Mouse (Mus musculus): ENCODE data around the gene Hspa5. TPM values are rescaled to one million over a fixed set of nuclear protein-coding genes. Genes with fewer than 3 reads are reported as not detected.
A peak's percentile ranks its signal among the peaks of the same experiment; 100 is the strongest.

The Hspa5 gene
- polyA plus RNA-seq (2012; rRNA removed) = 361 and 367 TPM in 2 replicates

DNA sequence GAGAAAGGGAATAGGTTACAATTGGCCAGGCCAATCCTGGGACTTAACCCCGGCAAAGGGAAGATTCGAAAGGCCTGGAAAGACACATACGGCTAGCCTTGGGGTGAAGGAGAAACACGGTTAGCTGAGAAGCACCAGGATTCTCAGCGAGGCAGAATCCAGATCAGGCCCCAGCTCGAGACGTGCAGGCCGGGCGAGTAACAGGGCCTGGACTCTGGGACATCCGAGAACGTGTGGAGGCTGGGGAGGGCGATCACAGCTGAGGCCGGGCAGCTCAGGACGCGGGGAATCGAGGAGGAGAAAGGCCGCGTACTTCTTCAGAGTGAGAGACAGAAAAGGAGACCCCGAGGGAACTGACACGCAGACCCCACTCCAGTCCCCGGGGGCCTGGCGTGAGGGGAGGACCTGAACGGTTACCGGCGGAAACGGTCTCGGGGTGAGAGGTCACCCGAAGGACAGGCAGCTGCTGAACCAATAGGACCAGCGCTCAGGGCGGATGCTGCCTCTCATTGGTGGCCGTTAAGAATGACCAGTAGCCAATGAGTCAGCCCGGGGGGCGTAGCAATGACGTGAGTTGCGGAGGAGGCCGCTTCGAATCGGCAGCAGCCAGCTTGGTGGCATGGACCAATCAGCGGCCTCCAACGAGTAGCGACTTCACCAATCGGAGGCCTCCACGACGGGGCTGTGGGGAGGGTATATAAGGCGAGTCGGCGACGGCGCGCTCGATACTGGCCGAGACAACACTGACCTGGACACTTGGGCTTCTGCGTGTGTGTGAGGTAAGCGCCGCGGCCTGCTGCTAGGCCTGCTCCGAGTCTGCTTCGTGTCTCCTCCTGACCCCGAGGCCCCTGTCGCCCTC lies at the start of gene Hspa5:
Hspa5 (plus strand) TSS at position 603 of the 859 bp plus-strand sequence.
- peak; percentile 100 for DNase-seq (ENCODE audit: low read depth)
- TF ChIP-seq POLR2A (IDR thresholded peaks at IDR 0.05; ENCODE audit: borderline replicate concordance, extremely low read depth, insufficient read depth, insufficient read length, poor library complexity, severe bottlenecking) = peak; percentile 98; the same call in 1 of the 2 replicates
- no peak for TF ChIP-seq CTCF (IDR thresholded peaks at IDR 0.05; ENCODE audit: borderline replicate concordance, extremely low read depth, insufficient read depth, insufficient read length)

DNA sequence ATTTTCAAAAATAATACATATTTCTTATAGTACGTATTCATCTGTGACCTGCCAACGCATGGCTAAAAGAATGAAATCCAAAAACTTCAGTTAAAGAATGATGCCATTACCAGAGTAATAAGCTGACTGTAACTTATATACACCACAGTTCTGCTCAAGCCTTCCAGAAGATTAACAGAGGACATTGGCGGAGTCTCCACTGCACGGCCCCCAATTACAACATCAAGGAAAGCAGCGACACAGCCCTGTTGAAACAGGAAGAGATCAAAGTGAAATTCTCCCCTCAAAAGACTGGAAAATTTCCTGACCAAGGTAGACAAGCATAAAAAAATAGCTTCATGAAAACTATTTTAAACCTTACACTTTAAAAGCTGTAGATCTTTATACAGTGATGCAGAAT lies 46.5 kb upstream of the Hspa5 start:
- no peak for DNase-seq (ENCODE audit: low read depth)
- TF ChIP-seq POLR2A (IDR thresholded peaks at IDR 0.05; ENCODE audit: borderline replicate concordance, extremely low read depth, insufficient read depth, insufficient read length, poor library complexity, severe bottlenecking) (no peak), CTCF (IDR thresholded peaks at IDR 0.05; ENCODE audit: borderline replicate concordance, extremely low read depth, insufficient read depth, insufficient read length) (no peak)

DNA sequence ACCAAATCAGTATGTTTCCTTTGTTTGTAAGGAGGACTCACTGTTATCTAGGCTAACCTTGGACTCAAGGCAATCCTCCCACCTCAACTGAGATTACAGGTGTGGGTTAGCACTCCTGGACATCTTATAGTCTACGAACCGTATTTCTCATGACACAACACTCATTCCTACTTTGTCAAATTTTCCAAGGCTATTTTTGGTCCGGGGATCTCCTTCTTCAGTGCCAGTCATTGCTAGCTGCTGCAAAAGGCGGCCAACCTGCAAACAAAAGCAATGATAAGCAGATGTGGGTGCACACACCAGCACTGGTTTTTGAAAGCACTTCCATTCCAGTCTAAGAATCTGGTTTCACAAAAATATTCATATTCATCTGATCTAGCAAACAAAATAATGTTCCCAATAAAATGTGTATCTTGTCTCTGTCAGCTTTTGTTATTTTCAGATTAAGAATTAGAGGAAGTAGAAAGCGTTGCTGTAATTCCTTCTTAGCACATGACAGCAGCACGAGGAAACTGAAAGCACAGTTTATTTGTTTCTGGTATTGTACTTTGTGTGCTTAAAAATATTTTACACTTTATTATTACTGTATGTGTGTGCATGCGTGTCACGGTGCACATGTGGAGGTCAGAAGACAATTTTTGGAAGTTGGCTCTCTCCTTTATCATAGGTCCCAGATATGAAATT lies 44.6 kb upstream of the Hspa5 start:
- TF ChIP-seq POLR2A (IDR thresholded peaks at IDR 0.05; ENCODE audit: borderline replicate concordance, extremely low read depth, insufficient read depth, insufficient read length, poor library complexity, severe bottlenecking) (no peak), CTCF (IDR thresholded peaks at IDR 0.05; ENCODE audit: borderline replicate concordance, extremely low read depth, insufficient read depth, insufficient read length) (no peak)
- no peak for DNase-seq (ENCODE audit: low read depth)

DNA sequence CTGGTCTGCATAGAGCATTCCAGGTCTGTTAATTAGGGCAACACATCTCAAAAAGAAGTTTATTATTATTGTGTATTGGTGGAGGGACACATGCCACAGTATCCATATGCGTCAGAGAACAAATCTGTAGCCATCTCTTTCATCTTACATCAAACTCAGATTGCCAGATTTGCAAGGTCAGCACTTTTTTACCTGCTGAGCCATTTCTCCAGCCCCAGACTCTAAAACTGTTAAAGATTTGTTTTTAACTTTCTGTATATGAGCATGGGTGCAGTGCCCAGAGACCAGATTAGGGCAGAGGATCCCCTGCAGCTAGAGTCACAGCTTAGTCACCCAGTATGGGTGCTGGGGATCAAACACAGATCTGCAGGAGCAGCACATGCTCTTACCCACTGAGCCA lies 35.1 kb upstream of the Hspa5 start:
- no peak for DNase-seq (ENCODE audit: low read depth)
- TF ChIP-seq POLR2A (IDR thresholded peaks at IDR 0.05; ENCODE audit: borderline replicate concordance, extremely low read depth, insufficient read depth, insufficient read length, poor library complexity, severe bottlenecking) = no peak
- TF ChIP-seq CTCF (IDR thresholded peaks at IDR 0.05; ENCODE audit: borderline replicate concordance, extremely low read depth, insufficient read depth, insufficient read length) = no peak

DNA sequence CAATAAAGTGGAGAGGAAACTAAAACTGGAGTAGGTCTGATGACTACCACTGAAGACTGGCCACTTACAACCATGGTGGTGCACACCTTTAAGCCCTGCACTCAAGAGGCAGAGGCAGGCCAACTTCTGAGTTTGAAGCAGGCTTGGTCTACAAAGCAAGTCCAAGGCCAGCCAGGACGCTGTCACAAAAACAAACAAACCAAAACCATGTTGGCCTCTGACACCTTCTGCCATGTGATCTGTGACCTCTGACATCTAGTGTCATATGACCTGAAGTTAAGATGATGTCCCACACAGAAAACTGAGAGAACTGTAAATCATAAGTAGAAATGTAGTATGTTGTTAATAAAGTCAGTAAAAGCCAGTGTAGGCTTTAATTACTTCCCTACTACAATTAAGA lies 33.9 kb upstream of the Hspa5 start:
- TF ChIP-seq CTCF (IDR thresholded peaks at IDR 0.05; ENCODE audit: borderline replicate concordance, extremely low read depth, insufficient read depth, insufficient read length) = no peak
- no peak for TF ChIP-seq POLR2A (IDR thresholded peaks at IDR 0.05; ENCODE audit: borderline replicate concordance, extremely low read depth, insufficient read depth, insufficient read length, poor library complexity, severe bottlenecking)
- DNase-seq (ENCODE audit: low read depth) = no peak

DNA sequence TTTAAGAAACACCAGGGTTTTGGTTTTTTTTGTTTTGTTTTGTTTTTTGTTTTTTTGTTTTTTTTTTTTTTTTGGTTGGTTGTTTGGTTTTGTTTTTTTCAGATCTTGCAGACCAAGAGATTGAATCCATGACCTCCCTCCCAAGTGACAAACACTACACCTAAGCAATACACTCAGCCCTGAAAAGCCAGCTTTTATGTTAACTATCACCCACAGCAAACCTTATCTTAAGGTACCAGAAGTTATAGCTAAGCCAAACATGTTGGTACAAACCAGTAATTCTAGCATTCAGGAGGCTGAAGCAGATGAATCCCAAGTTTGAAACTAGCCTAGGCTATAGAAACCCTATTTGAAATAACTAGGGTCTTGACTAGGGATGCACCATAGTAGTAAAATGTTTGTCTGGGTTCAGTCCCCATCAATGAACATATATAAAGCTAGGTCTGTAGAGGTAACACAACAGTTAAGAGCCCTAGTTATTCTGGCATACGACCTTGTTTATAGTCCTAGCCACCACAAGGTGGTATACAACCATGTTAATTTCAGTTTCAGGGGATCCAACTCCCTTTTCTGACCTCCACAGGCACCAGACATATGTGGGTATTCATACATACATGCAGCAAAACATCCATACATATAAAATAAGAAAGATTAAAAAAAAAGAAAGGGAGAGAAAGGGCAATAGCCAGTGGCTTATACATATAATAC lies 31.9 kb upstream of the Hspa5 start:
- DNase-seq (ENCODE audit: low read depth) = no peak
- TF ChIP-seq CTCF (IDR thresholded peaks at IDR 0.05; ENCODE audit: borderline replicate concordance, extremely low read depth, insufficient read depth, insufficient read length) (no peak), POLR2A (IDR thresholded peaks at IDR 0.05; ENCODE audit: borderline replicate concordance, extremely low read depth, insufficient read depth, insufficient read length, poor library complexity, severe bottlenecking) (no peak)

DNA sequence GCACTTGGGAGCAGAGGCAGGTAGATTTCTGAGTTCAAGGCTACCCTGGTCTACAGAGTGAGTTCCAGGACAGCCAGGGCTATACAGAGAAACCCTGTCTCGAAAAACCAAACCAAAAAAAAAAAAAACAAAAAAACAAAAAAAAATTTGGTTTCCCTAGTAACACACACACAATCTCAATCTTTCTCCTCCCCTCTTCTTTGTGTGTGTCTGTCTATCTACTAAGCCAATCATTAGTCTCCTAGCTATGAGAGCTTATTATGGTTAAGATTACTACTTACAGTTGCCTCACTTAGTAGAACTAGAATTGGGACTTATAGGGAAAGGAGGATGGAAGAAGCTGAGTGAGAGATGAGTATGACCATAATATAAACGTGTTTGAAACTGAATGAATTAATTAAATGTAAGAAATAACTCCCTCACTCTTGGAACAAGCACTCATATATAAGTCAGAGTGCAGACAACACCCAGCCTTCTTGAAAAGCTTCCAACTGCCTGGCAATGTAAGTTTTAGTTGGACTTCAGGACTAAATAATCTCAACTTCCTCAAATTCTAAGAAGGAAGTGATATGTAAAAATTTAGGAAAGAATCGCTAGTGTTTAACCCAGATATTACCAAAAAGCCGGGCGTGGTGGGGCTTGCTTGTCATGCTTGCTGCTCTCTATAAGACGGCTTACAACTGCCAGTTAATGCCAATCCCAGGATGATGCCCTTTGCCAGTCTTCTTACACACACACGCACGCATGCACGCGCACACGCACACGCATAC lies 30.2 kb upstream of the Hspa5 start:
- no peak for TF ChIP-seq POLR2A (IDR thresholded peaks at IDR 0.05; ENCODE audit: borderline replicate concordance, extremely low read depth, insufficient read depth, insufficient read length, poor library complexity, severe bottlenecking)
- no peak for TF ChIP-seq CTCF (IDR thresholded peaks at IDR 0.05; ENCODE audit: borderline replicate concordance, extremely low read depth, insufficient read depth, insufficient read length)

DNA sequence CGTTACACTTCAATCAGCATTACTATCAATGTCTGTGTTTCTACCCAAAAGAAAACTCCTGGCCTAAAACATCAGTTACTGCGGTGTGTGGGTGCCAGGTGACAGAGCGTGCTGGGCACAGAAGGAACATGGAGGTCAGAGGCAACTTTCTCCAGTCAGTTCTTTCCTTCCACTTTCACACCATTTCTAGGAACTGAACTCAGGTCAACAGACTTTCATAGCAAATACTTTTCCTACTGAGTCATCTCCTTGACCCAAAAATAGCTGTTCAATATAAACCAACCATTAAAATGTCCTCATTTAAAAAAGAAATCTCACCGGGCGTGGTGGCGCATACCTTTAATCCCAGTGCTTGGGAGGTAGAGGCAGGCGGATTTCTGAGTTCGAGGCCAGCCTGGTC lies 29.1 kb upstream of the Hspa5 start:
- no peak for TF ChIP-seq CTCF (IDR thresholded peaks at IDR 0.05; ENCODE audit: borderline replicate concordance, extremely low read depth, insufficient read depth, insufficient read length)
- no peak for TF ChIP-seq POLR2A (IDR thresholded peaks at IDR 0.05; ENCODE audit: borderline replicate concordance, extremely low read depth, insufficient read depth, insufficient read length, poor library complexity, severe bottlenecking)
- DNase-seq (ENCODE audit: low read depth) = no peak

More for the DNA sequence above, 30.2 kb upstream of the Hspa5 start:
- DNase-seq (ENCODE audit: low read depth) = no peak

DNA sequence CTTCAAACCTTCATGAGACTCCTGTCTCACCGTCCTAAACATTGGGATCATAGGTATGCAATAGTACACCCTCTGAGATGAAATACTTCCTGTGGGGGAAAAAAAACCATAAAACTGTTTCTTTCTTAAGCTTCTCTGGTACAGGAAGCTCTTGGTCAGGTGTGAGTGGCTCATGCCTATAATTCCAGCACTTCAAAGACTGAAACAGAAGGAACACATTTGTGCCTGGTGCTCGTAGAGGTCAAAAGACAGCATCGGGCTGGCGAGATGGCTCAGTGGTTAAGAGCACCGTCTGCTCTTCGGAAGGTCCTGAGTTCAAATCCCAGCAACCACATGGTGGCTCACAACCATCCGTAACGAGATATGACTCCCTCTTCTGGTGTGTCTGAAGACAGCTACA lies 27.3 kb upstream of the Hspa5 start:
- TF ChIP-seq CTCF (IDR thresholded peaks at IDR 0.05; ENCODE audit: borderline replicate concordance, extremely low read depth, insufficient read depth, insufficient read length) (no peak), POLR2A (IDR thresholded peaks at IDR 0.05; ENCODE audit: borderline replicate concordance, extremely low read depth, insufficient read depth, insufficient read length, poor library complexity, severe bottlenecking) (no peak)
- no peak for DNase-seq (ENCODE audit: low read depth)

DNA sequence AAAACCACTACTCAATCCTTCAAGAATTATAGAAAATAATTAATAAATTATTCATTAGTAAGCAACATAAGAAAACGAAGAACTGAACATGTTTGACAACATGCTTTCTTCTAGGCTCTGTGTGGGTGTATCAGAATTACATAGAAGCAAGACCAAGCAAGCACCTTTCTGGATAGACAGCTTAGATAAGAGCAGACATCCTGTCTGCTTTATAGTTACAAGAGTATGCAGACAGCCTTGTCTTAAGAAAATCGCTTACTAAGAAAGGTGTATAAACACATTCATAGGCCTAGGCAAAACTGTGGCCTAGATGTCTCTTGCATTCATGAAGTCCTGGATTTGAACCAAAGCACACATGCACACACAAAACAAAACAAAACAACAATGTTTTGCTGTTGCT lies 26.1 kb upstream of the Hspa5 start:
- no peak for DNase-seq (ENCODE audit: low read depth)
- TF ChIP-seq POLR2A (IDR thresholded peaks at IDR 0.05; ENCODE audit: borderline replicate concordance, extremely low read depth, insufficient read depth, insufficient read length, poor library complexity, severe bottlenecking) = no peak
- TF ChIP-seq CTCF (IDR thresholded peaks at IDR 0.05; ENCODE audit: borderline replicate concordance, extremely low read depth, insufficient read depth, insufficient read length) = no peak

Measured in brain, embryonic 14.5 days (tissue).